Mouse (Mus musculus): ENCODE data around the gene Krtap19-9b.
A peak's percentile ranks its signal among the peaks of the same experiment; 100 is the strongest.

Krtap19-9b gene

DNA sequence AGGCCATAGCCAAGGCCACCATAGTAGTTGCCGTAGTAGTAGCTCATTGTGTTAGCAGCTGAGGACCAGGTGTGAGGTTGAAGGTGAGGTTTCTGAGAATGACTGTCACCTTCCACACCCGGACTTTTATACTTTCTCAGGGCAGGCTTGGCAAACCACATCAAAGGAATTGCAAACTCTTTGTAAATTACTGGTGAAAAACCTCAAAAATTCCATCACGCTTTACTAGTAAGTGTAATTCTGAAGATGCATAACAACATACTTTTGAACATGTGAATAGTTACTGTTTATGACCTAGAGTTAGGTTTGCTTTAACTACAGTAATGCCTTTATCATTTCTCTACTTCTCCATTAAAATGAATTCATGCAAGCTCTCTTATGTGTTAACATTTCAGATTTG lies at the start of gene Krtap19-9b:
Gene Krtap19-9b (minus strand): TSS at position 101 of the 400 bp plus-strand sequence.
- DNase-seq (ENCODE audit: low read depth): no peak

GRCm38 (mm10) chr16:88962773-88963172 lies 30.7 kb upstream of the Krtap19-9b start, which contains the start of gene Krtap16-3:
Krtap16-3 (minus strand) TSS chr16:88962873.
- DNase-seq (ENCODE audit: low read depth): no peak

GRCm38 (mm10) chr16:88941106-88941505 lies 9.0 kb upstream of the Krtap19-9b start:
- DNase-seq (ENCODE audit: low read depth): no peak

GRCm38 (mm10) chr16:88938252-88938651 lies 6.2 kb upstream of the Krtap19-9b start:
- peak; percentile 45 for DNase-seq (ENCODE audit: low read depth)

DNA sequence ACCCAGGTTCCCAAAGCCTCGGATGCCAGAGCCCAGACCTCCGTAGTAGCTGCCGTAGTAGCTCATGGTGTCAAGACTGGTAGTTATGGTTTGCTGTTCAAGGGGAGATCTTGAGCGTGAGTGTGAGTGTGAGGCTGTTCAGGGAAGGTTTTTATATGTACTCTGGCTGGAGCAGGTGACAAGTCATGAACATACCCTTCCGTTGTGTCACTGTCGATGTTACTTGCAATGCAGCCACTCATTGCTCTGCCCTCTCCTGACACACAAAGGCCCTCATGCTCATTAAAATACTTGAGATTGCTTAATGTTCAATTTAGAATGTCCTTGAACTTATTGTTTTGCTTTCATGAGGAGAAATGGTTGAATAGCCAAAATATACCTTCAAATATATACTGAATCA lies 35.7 kb downstream of the Krtap19-9b start, which contains the start of gene Krtap19-5:
Gene Krtap19-5 (minus strand): TSS at position 101 of the 400 bp plus-strand sequence.
- no peak for DNase-seq (ENCODE audit: low read depth)

- DNase-seq (ENCODE audit: low read depth): no peak
These were observed 45.2 kb downstream of the Krtap19-9b start for GRCm38 (mm10) chr16:88886870-88887269.

- DNase-seq (ENCODE audit: low read depth): no peak
These were observed 47.1 kb downstream of the Krtap19-9b start, which contains the start of gene Krtap19-4 for GRCm38 (mm10) chr16:88884989-88885388. Krtap19-4 (minus strand) TSS chr16:88885089.

Data from 416B (cell line).